Mouse (Mus musculus): ENCODE measurements around the gene Trmo.

DNA sequence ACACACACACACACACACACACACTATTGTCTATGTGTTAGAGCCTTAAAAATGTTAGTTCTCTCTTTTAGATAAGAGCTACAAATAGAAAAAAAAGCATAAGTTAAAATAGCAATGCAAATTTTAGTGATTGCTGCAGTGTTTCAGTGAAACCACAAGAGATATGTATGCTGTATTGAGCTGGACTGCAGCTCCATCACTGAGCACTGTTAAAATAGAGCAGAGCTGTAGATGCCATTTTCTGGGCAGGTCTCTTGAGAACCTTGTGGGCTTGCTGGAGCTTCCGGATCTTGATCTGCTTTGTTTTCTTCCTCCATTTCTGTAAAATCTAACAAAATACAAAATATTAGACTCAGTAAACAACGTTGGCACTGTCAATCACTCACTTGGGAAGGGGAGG, 5.2 kb upstream of the Trmo start:
- TF ChIP-seq POLR2A (IDR thresholded peaks at IDR 0.05; ENCODE audit: low read depth, low read length) (no peak), CTCF (IDR thresholded peaks at IDR 0.05; ENCODE audit: extremely low read depth, insufficient read length, insufficient replicate concordance, low read depth, low read length) (no peak)
